Mouse (Mus musculus): ENCODE results near the gene Clec10a.

Gene Clec10a

GRCm38 (mm10) chr11:70180496-70180895 lies 24.5 kb downstream of the Clec10a start:
- DNase-seq (ENCODE audit: low spot score in 2 of 2): no peak

DNA sequence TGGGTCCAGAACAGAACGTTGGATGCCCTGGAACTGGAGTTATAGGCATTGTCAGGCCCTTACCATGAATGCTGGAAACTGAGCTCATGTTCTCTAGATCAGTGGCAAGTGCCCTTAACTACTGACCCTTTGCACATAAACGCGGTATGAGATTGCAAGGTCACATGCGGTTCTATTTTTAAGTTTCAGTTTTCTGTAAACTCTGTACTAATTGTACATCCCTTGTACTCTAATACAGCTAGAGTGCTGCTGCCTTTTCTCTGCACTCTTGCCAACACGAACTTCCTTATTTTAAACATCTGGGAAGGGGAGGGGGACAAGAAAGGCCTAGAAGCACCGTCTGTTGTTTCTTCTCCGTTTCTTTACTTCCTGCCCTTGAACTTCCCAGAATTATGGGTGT lies 29.1 kb downstream of the Clec10a start:
- no peak for DNase-seq (ENCODE audit: low spot score in 2 of 2)

- DNase-seq (ENCODE audit: low spot score in 2 of 2): no peak
Measured at GRCm38 (mm10) chr11:70189319-70190134, 33.5 kb downstream of the Clec10a start.

- no peak for DNase-seq (ENCODE audit: low spot score in 2 of 2)
Measured at GRCm38 (mm10) chr11:70191188-70191587, 35.2 kb downstream of the Clec10a start.

GRCm38 (mm10) chr11:70192157-70192556 lies 36.2 kb downstream of the Clec10a start:
- no peak for DNase-seq (ENCODE audit: low spot score in 2 of 2)

DNA sequence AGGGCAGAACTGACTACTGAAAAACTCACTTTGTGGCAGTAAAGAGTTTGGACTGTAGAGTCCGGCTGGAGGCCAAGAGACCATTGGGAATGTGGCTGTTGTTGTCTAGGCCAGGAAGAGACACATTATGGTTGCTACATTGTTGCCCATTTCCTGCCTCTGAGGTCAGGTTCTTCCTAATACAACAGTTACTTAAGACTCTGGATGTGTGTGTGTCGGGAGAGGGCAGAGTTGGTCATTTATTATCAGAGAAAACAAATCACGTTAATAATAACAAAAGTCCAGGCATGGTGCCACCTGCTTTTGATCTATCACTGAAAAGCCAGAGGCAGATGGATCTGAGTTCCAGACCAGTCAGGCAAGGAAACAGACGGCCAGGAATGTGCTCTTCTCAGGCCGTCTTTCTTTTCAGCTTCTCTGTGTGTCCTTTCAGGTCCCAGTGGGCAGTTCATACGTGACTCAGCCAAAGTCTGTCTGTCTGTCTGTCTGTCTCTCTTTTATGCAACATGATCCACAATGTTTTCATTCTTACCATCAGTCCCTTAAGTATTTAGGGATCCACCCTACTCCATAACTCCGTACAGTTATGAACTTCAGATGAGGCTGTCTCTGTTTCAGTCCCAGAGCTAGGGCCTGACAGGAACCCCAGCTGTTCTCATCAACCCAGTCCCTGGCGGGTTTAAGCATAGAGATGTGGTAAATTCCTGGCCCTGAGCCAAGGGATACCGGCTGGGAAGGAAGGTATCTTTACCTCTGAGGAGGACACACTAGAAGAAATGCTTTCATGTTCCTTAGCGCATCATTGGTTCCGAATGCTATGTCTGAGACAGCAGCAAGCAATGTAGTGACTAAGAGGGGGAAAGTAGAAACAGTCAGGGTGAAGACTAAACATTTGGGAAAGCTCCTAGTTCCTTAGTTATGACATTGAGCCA lies 37.6 kb downstream of the Clec10a start:
- no peak for DNase-seq (ENCODE audit: low spot score in 2 of 2)

- no peak for DNase-seq (ENCODE audit: low spot score in 2 of 2)
Measured at GRCm38 (mm10) chr11:70198332-70198731, 42.3 kb downstream of the Clec10a start.

DNA sequence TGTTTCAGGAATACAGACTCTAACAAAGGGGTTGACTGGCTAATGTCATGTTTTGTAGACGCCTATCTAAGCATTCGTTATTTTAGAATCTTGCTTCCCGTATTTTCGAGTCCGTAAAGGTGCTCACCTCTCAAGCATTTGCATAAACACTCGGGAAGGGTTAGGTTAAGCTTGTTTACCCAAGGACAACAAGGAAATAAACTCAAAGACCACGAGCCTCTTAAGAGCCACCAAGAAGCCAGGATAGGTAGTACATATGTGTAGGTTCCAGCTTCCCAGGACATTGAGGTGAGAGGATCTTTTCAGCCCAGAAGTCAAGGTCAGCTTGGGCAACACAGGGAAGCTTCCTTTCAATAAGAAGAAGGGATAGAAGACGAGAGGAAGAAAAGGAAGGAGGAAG lies 43.1 kb downstream of the Clec10a start:
- DNase-seq (ENCODE audit: low spot score in 2 of 2): no peak

GRCm38 (mm10) chr11:70200036-70200608 lies 44.1 kb downstream of the Clec10a start:
- DNase-seq (ENCODE audit: low spot score in 2 of 2): no peak

- peak; percentile 80 to 89 for DNase-seq (ENCODE audit: low spot score in 2 of 2)
Measured at GRCm38 (mm10) chr11:70201691-70202090, 45.7 kb downstream of the Clec10a start.

- no peak for DNase-seq (ENCODE audit: low spot score in 2 of 2)
Measured at GRCm38 (mm10) chr11:70206801-70207200, 50.8 kb downstream of the Clec10a start.

GRCm38 (mm10) chr11:70207283-70207682 lies 51.3 kb downstream of the Clec10a start:
- no peak for DNase-seq (ENCODE audit: low spot score in 2 of 2)

GRCm38 (mm10) chr11:70208778-70209388 lies 52.9 kb downstream of the Clec10a start:
- DNase-seq (ENCODE audit: low spot score in 2 of 2): no peak

GRCm38 (mm10) chr11:70210681-70211080 lies 54.7 kb downstream of the Clec10a start:
- no peak for DNase-seq (ENCODE audit: low spot score in 2 of 2)

GRCm38 (mm10) chr11:70211972-70212371 lies 56.0 kb downstream of the Clec10a start:
- no peak for DNase-seq (ENCODE audit: low spot score in 2 of 2)

GRCm38 (mm10) chr11:70212423-70212822 lies 56.4 kb downstream of the Clec10a start, which contains the start of gene Slc16a11:
TSS of gene Slc16a11 (plus strand) at chr11:70212752.
- no peak for DNase-seq (ENCODE audit: low spot score in 2 of 2)

GRCm38 (mm10) chr11:70212896-70213295 lies 56.9 kb downstream of the Clec10a start:
- DNase-seq (ENCODE audit: low spot score in 2 of 2): peak; percentile 72 to 82

DNA sequence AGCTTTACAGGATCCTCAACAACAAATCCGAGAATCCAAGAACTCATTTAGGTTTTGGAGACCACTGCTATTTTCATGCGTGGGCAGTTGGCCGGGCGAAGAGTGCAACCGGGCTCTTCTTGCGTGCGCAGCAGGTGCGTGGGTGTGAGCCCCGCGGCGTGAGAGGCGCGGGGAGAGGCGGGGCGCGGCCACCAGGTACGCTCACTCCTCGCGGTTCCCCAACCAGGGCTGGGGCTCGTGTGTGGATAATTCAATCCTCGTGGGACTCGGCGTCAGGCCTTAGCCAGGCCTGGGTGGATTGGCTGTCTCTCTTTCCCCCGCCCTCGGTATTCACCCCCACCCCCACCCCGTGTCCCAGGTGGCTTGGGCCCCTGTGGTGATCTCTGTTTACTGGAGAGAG lies 57.7 kb downstream of the Clec10a start:
- peak; percentile 69 to 79 for DNase-seq (ENCODE audit: low spot score in 2 of 2)

DNA sequence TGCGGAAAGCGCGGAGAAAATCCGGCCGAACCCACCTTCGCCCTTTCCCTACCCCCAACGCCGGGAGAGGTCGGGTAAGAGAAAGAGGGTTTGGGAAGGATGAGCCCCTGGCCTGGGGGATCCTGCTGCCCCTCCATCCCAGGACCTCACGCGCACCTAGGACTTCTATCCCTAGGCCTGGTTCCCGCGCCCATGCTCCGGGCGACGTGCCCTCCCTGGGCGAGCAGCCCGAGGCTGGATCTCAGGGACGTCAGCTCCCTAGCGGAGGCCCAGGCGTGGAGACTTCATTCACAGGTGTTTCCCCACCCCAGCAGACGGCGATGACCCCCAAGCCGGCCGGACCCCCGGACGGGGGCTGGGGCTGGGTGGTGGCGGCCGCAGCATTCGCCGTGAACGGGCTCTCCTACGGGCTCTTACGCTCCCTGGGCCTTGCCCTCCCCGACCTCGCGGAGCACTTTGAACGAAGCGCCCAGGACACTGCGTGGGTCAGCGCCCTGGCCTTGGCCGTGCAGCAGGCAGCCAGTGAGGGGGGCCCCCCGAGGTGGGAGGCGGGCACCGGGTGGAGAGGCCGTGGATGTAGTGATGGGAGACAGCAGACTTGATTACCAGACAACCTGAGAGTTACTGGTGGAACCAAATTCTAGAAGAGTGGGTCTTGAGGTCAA lies 58.3 kb downstream of the Clec10a start:
- peak; percentile 47 to 61 for DNase-seq (ENCODE audit: low spot score in 2 of 2)

DNA sequence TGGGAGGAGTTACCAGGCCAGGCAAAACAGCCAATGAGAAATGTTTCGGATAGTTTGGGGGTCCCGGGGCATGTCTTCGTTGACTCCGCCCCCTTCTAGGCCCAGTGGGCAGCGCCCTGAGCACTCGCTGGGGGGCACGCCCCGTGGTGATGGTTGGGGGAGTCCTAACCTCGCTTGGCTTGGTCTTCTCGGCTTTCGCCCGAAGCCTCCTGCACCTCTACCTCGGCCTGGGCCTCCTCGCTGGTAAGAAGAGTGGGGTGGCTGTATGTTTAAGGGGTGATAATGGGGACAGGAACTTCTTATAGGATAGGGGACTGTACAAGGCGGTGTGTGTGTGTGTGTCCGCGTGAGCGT lies 58.8 kb downstream of the Clec10a start:
- DNase-seq (ENCODE audit: low spot score in 2 of 2): no peak

DNA sequence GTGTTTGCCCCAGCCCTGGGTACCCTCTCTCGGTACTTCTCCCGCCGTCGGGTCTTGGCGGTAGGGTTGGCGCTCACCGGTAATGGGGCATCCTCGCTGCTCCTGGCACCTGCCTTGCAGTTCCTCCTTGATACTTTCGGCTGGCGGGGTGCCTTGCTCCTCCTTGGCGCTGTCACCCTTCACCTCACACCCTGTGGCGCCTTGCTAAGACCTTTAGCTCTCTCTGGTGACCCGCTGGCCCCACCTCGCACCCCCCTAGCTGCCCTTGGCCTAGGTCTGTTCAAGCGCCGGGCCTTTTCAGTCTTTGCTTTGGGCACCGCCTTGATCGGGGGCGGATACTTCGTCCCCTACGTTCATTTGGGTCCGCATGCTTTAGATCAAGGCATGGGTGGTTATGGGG lies 59.3 kb downstream of the Clec10a start:
- peak in 1 of 2 experiments; percentile 39 for DNase-seq (ENCODE audit: low spot score in 2 of 2)
